Mouse (Mus musculus): ENCODE measurements at regions not wholly inside any gene's neighbourhood (a gene's known extent, or its start where the extent isn't known, plus 50 kb on each side); places are given as distances from the start of the nearest gene placed in this dataset.

DNA sequence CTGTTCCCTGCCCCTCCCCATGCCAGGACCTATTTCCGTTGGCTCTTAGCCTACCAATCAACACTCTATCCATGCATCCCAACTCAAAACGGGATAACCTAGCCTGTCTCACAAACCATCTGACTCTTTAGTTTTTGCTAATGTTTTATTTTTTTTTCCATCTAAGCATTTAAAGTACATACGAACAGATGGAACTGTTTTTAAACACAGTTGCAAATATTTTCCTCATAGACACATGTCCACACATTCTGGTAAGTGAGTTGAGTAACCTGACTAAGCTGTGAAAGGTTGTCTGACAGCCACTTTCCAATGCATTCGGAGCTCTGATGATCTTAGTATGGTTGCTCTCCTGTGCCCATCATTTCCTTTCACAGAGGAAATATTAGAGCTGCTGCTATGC, 384.9 kb downstream of the Gm826 start:
- TF ChIP-seq POLR2A (IDR thresholded peaks at IDR 0.05; ENCODE audit: borderline replicate concordance, insufficient read depth, low read length) (no peak), CTCF (IDR thresholded peaks at IDR 0.05; ENCODE audit: borderline replicate concordance, insufficient read depth, low read depth, low read length) (no peak)
